Mouse (Mus musculus) adrenal gland, adult 2 months (tissue): ENCODE data around the gene Mlana. TPM values are rescaled to one million over a fixed set of nuclear protein-coding genes. Genes with fewer than 3 reads are reported as not detected.
A peak's percentile ranks its signal among the peaks of the same experiment; 100 is the strongest.

ENCODE experiments used
- DNase-seq: peaks from one replicate; pipeline ENCODE4 v3.0.0; 2021
- polyA plus RNA-seq: library from polyadenylated mRNA; depleted of rRNA; stranded (reverse); fragments of >200 nt; gene quantifications from 2 replicates; pipeline ENCODE4 v1.2.3, GENCODE M21; 2012
- total RNA-seq, 2 experiments: library from RNA; stranded (reverse); gene quantifications; 2 replicates each; pipeline ENCODE4 v1.2.3; 2021

The Mlana gene
- total and polyA plus RNA-seq, 3 experiments, result not detected

DNA sequence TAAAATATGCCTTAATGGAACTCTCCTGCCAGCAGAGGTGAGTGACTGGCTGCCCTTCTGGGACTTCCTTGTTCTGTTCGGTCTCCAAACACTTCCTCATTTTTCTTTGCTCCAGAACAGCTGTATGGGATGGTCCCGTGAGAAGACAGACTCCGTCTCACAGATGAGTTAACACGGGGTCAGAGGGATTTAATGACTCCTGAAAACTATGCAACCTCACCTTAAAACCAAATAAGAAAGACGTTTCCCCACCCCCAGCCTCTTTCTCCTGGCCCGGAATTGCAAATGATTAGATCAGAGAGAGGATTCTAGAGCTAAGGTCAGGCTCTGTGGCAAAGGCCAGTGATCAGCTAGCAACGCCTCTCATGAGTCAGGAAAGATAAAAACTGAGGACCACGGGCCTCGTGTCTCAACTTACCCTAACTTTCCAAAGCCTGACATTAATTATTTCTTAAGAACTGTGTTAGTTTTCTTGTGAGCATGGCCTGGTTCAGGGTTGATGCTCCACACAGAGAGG lies 22.0 kb upstream of the Mlana start:
- DNase-seq, result no peak

DNA sequence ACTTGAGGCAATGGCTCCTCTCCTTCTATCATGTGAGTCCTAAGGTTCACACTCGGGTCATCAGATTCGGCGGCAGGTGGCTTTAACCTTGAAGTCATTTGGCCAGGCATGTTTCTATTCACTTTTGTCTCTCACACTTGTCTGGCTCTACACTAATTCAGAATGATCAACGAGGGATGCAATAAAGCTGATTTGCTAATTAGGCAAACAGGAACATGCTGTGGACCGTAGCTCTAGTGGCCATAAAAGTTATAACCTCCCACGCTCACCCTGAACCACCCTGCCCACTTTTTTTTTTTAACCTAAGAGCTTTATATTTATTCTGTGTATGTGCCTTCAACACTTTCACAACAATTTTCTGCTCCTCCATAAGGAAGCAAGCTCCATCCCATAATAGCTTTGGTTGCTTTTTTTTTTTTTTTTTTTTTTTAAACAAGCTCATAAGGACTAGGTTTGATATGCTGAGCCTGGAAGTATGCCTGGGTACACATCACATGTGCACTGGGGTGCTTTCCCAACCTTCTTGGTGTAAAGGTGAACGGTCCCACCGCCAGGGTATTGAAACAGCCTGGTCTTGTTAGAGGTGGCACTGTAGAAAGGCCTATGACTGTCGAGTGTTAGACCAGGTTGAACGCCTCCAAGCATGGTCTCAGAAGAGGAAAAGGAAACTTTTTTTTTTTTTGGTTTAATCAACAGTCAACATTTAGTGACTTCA lies 21.0 kb upstream of the Mlana start:
- DNase-seq, result peak; percentile 23

DNA sequence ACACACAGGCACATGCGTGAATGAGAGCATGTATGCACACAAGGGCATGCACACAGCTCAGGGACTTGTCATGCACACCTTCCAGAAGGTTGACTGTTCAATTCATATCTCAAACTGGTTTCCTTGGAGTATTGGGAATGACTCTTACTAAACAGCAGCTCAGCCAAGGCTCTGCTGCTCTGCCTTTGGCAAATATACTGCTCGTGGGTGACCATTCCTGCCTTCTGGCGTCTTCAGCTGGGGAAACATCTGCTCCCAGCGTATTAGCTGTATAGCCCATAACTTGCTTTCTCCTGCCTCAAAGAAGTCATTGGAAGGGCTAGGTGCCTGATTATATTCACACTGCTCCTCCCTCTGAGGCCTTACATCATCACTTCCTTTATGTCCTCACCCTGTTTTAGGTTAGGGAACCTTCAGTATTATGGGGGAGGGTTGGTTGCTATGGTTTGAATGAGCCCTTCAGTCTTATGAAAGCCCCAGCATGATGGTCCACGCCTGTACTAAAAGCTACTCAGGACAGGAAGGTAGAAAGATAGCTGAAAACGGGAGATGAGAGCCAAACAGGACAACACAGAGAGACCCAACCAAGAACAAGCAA lies 19.3 kb upstream of the Mlana start:
- no peak for DNase-seq

DNA sequence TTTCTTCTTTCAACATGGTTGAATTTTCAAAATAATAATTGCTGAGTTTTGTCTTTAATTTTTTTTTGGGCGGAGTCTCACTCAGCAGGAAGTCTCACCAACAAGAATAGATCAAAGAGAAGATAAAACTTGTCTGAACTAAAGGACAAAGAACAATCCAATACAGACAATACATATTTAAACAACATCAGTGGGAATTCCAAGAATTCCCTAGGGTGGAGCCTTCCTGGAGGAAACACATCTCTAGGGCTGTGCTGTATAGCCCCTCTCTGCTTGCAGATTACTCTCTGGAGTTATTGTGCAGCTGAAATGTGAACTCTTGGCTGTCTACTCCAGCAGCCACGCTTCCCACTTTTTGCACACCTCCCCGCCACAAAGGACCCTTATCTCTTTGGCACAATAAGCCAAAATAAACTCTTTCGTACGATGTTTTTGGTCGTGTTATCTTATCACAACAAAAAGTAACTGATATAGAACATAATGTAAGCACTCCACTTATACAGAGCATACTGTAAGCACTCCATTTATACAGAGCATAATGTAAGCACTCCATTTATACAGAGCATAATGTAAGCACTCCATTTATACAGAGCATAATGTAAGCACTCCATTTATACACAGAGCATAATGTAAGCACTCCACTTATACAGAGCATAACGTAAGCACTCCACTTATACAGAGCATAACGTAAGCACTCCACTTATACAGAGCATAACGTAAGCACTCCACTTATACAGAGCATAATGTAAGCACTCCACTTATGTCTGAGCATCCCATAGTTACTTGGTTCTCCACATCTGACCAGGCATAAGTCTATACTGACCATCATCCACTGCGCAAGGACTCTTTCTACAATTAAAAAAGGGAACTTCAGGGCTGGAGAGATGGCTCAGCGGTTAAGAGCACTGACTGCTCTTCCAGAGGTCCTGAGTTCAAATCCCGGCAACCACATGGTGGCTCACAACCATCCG lies 17.2 kb upstream of the Mlana start:
- DNase-seq, result no peak

DNA sequence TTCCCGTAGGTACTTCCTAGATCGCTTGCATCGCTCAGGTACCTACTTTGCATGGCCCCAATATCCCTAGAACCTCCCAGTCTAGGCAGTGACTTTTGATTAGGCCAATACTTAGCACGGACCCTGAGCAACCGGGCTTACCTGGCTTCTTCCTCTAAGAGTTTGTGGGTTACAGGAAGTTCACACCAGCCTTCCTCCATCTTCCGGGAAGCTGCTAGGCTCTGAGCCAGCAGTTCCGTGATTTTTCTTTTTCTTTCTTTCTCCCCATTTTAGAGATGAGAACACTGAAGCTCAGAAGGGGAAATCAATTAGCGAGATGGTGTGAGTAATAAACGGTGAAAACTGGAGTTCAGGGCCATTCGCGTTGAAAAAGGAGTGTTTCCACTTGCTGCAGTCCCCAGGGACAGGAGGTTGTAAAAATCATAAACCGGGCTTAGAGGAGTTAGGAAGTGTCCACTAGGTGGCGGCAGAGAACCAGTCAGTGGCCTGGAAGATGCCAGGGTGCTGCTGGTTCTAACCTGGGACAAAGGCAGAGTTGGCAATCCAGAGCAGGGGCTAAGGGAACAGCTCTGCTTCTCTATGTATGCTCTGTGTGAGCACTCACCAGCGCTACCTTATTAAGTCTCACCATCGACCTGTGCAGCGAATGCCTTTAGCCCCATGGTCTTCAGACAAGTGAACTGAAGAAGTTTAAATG lies 13.6 kb upstream of the Mlana start:
- peak; percentile 75 for DNase-seq

DNA sequence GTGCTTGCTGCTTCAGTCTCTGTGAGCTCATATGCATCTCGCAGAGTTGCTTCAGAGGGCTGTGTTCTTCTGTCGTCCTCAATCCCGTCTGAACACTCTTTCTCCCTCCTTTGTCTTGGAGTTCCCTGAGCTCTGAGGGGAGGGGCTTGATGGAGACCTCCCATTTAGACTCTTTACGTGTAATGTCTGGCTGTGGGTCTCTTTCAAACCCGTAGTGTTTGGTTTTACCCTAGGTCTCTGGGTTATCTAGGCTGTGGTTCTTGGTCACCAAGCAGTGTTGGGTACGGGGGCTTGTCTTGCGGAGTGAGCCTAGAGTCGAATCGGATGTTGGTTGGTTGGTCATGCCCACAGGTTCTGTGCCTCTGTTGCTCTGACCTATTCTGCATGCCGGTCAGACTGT lies 2.6 kb upstream of the Mlana start:
- DNase-seq, result no peak

DNA sequence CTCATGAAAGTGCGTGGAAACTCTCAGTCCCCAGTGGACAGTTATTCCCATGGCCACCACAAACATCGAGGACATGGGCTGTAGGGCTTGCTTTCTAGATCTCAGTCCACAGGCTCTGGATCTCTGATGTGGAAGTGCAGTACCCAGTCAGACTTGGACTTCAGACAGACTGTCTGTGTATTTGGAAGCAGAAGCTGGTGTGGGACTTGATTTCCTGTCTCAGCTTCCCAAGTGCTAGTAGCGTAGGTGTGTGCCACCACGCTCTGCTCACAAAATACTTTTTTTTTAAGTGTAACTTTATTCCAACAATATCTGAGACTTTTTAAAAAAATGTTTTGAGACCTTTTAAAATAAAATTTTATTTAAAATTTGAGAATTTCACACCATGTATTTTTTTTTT lies 1.3 kb upstream of the Mlana start:
- no peak for DNase-seq

DNA sequence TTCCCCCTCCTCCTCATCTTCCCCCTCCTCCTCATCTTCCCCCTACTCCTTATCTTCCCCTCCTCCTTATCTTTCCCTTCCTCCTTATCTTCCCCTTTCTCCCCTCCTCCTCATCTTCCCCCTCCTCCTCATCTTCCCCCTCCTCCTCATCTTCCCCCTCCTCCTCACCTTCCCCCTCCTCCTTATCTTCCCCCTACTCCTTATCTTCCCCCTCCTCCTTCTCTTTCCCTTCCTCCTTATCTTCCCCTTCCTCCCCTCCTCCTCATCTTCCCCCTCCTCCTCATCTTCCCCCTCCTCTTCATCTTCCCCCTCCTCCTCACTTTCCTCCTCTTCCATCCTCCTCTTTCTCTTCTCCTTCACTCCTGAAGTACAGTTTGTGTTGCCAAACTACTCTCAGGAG lies 784 bp upstream of the Mlana start:
- DNase-seq, result no peak

DNA sequence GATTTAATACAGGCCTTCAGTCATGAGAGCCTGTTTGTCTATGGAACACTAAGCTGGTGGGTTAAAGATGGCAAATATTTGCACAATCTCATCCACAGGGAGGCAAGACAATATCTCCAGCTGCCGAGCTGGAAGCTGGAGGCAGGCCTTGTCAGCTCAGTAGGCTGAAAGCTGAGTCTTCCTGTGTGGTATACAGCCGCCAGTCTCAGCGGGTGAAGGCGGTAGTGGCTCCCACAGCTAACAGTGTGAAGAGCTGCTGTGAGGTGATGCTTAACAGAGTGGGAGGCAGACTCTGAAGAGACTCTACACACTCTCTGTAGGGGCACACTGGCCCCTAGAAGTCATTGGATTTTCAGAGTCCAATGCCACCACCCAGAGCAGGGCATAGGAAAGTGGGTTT lies 4.1 kb downstream of the Mlana start:
- DNase-seq, result no peak

DNA sequence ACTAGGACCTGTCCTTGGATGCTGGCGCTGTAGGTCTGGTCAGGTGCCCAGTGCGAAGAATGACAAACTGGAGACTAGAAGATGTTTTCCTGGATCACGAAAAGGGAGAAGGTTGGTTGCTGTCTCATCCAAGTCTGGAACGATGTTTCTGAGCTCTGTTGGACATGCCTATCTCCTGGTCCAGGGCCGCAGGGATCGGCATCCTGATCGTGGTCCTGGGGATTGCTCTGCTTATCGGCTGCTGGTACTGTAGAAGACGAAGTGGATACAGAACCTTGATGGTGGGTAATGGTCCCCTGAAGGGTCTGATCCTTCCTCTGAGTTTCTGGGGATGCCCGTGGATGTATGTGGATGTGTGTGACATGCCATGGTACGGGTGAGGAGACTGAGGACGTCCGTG lies 6.8 kb downstream of the Mlana start:
- DNase-seq, result no peak

DNA sequence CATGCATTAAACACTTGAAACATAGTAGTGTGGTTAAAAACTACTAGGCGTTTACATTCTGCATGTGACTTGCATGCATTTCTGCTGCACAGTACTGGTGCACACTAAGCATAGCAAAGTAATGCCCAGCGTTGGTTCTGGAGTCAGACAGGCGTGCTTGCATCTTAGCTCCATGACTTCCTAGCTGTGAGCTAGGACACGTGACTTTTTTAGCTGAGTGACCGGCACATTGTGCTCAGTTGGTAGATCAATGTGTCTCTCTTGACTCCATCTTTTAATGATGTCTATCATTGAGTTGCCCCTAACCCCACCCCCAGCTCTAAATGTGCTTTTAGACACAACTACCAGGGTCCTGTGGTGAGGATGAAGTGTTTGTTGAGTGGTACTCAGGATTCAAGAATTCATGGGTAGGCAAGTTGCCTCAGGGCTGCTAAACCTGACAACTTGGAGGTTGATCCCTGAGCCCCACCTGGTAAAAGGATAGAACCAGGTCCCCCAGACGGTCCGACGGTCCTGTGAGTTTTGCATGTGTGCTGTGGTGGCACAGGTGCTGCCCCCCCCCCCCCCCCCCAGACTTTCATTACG lies 9.8 kb downstream of the Mlana start:
- DNase-seq, result no peak

DNA sequence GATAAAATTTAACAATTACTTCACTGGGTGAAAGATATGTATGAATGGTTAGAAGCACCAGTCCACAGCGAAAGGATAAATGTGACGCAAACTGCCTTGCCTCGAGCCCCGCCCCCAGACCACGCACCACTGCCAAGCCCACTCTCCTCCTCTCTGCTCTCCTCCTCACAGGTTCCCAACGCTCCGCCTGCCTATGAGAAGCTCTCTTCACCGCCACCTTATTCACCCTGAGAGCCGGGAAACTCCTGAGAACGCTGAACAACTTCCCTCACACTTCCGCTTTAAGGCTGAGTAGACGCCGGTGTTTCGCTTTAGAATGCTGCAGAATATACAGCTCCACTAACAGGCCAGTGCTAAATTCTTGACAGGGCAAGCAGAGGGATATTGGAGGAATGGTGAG lies 10.4 kb downstream of the Mlana start:
- DNase-seq, result peak; percentile 10

DNA sequence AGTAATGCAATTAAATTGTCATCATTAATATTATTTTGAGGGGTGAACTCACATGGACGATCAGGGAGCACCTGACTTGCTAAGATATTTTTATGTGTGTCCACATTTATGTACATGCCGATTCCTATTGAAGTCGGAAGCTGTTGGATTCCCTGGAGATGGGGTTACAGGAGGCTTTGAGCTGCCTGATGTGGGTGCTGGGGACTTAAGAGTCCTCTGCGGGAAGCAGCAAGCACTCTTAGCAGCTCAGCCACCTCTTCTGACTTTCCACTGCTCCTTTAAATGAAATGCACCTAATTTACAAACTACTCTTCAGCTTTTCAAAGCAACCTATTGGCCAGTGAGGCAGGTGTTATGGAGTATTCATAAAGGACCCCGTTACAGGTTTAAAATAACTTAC lies 10.8 kb downstream of the Mlana start:
- DNase-seq, result no peak

DNA sequence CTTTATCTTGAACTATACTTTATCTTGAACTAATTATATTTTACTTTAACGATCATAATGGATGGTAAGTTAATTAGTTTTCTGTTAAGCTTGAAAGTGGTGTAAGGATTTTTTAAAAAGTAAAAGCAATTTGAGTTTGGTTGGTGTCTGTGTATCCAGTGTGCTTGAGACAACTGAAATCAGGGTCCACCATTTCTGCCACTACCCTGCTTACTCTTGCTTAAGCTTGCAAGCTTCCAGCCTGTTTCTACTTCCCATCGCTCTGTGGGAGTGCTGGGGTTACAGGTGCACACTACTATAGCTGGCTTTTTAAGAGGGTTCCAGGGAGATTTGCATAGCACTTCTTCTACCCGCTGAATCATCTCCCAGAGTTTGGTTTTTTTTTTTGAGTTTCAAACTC lies 11.8 kb downstream of the Mlana start:
- no peak for DNase-seq

DNA sequence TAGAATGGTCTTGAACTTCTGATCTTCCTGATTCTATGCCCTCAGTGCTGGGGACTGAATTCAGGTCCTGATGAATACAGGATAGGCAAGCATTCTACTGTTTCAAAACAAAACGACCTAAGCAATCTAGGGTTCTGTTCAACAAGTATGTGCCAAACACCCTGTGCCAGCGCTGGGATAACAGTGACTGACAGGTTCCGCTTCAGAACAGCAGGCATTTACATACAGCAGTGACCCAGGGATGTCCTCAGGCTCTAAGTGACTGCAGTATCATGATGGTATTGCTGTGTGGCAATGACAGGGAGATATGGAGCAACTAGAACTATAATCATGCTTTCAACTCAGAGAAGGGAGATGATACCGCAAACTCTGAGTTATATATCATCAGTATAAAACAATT lies 15.8 kb downstream of the Mlana start:
- DNase-seq, result no peak

DNA sequence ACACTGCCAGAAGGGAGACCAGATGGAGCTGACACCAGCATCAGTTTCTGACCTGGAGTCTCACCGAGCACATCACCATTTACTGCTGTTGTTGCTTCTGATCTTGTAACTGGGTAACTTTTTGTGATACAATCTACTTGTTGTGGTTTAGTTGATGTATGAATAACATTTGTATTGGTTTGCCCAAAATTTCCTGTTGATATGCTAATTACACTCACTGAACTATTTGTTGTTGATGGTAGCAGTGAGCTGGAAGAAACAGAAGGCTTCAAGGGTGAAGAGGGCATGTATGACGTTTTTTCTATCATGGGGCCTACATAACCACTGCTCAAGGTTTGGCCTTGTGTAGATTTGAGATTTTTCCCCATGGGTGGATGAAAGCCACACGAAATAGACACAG lies 20.2 kb downstream of the Mlana start:
- DNase-seq, result no peak

DNA sequence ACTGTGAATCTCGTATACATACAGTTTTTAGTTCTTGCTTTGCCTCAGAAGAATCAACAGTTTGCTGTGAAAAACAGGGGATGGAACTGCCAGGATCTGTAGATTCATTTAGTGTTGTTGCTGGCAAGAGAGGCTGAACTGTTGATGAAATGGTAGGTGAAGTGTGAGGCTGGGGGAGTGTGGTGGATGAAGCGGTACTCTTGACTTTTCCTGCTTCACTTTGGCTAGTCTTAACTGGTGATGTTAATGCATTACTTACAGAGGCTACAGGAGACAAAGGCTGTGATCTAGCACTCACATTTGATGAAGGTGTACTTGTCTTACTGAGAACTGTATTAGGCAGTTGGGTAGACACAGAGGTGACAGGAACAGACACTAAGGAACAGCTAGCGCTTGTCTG lies 20.9 kb downstream of the Mlana start:
- DNase-seq, result no peak

DNA sequence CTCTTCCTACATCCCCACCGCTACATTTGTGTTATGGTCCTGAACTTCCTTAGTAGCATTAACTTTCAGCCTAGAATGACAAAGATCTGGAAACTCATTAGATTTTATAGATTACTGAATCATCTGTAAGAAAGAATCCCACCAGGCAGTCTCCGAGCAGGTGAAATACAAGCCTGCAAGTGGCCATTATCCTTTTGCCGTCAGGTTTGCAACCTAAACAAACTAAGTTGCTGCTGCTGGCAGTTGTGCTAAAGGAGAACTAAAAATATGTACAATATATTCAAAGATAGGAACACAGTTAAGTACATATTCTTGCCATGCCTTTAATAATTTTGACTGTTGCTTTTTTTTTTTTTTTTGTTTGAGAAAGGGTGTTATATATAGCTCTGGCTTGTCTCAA lies 37.8 kb downstream of the Mlana start:
- no peak for DNase-seq

DNA sequence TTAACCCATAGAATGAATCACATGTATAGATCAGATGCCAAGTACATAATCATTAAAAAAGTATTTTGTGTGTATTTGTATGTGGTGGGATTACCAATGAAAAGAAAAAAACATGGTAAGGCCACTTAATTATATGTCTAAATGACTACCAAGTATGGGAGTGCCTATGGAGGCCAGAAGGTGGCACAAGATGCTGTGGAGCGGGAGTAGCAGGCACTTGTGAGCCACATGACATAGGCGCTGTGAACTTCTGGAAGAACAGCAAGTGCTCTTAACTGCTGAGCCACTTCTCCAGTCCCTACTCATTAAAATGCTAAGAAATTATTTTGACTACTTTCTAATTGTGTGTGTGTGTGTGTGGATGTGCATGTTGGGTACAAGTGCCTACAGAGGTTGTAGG lies 42.0 kb downstream of the Mlana start:
- no peak for DNase-seq

DNA sequence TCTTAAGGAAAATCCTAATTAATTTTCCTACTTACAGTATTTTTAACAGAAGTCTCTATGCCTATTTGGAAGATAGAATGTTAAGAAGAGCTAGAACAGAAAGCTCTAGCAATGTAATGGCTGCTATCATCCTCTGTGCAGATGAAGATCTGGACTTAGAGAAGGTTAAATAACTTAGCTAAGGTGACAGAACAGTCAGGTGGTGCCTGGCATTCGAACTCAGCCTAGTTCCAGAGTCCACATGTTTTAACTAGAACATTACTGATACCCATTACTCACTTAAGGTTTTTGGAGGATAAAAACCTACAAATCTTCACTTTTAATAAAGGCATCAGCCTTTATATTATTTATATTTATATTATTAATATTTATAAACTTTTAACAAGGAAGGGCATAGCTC lies 43.0 kb downstream of the Mlana start:
- DNase-seq, result no peak

DNA sequence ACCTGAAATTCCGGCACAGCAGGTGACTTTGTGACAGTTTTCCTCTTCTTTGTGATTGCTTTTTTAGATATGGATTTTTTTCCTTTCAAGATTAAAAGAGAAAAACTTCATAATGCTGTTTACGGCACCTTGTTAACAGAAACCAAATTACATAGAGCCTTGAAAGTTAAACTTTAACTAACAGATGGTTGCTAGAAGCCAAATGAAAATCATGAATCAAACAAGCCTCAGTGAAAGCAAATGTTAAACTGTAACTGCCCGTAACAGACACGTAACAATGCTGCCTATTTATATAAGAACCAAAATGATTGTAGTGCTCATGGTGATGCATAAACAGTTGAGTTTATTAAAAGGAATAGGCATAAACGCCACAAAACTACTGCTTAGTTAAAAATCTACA lies 45.9 kb downstream of the Mlana start:
- DNase-seq, result no peak

DNA sequence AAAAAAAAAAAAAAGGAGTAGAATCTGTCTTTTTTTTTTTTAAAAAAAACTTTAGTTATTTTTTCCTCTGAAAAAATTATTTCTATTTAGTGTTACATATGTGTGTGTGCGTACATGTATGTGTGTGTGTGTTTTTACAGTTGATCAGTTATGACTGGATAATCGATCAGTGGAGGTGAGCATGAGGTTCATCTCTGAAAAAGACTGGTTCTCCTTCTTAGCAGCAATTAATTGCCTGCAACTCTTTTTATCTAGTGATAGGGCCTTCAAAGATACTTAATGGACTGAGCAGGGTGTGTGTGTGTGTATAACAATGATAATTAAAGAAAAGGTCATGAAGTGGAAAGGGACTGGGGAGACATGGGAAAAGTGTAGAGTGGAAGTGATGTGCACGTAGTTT lies 53.4 kb downstream of the Mlana start:
- DNase-seq, result no peak
